Mouse (Mus musculus) layer of hippocampus, adult 18-20 months (tissue): ENCODE results near the gene Lbx2. TPM values are rescaled to one million over a fixed set of nuclear protein-coding genes. Genes with fewer than 3 reads are reported as not detected.

Experiments used
- DNase-seq, 2 experiments: peaks; one replicate each; pipeline ENCODE4 v3.0.0; 2022; ENCODE audit warnings: low spot score in 2 of 2
- total RNA-seq, 2 experiments: library from RNA; stranded (reverse); gene quantifications; 2 replicates each; pipeline ENCODE4 v1.2.3; 2021

The Lbx2 gene
- total RNA-seq, 2 experiments from 2014 or later = not detected

GRCm38 (mm10) chr6:83070311-83071219 lies 15.6 kb upstream of the Lbx2 start:
- DNase-seq = peak in 1 of 2 experiments; percentile 25

- DNase-seq = no peak
Measured at GRCm38 (mm10) chr6:83071220-83071619, 14.9 kb upstream of the Lbx2 start.

GRCm38 (mm10) chr6:83074979-83075378 lies 11.2 kb upstream of the Lbx2 start:
- DNase-seq = no peak

GRCm38 (mm10) chr6:83077630-83078323 lies 8.4 kb upstream of the Lbx2 start, which contains the start of gene Pcgf1:
Gene Pcgf1 (plus strand): TSS chr6:83077869.
- peak; percentile 45 to 60 for DNase-seq

GRCm38 (mm10) chr6:83078324-83078858 lies 7.8 kb upstream of the Lbx2 start:
- peak; percentile 97 to 99 for DNase-seq

- DNase-seq = no peak
Measured at GRCm38 (mm10) chr6:83080210-83080609, 6.0 kb upstream of the Lbx2 start.

- DNase-seq = no peak
Measured at GRCm38 (mm10) chr6:83083497-83083896, 2.7 kb upstream of the Lbx2 start.

GRCm38 (mm10) chr6:83084477-83084876 lies 1.7 kb upstream of the Lbx2 start:
- no peak for DNase-seq

GRCm38 (mm10) chr6:83087205-83087925 lies 1.2 kb downstream of the Lbx2 start:
- no peak for DNase-seq

GRCm38 (mm10) chr6:83087926-83088260 lies 1.7 kb downstream of the Lbx2 start:
- DNase-seq = no peak

GRCm38 (mm10) chr6:83092416-83093127 lies 6.4 kb downstream of the Lbx2 start:
- DNase-seq = no peak

- DNase-seq = no peak
Measured at GRCm38 (mm10) chr6:83095968-83096367, 9.8 kb downstream of the Lbx2 start.

- DNase-seq = no peak
Measured at GRCm38 (mm10) chr6:83098411-83098810, 12.2 kb downstream of the Lbx2 start.

GRCm38 (mm10) chr6:83101316-83101687 lies 15.1 kb downstream of the Lbx2 start, which contains the start of the genes Ccdc142 and Gm42688:
Gene Ccdc142 (plus strand): TSS chr6:83101601.
Gene Gm42688 (plus strand): TSS chr6:83101617.
- peak; percentile 87 to 95 for DNase-seq

GRCm38 (mm10) chr6:83101688-83102556 lies 15.8 kb downstream of the Lbx2 start:
- peak in 1 of 2 experiments; percentile 68 for DNase-seq

GRCm38 (mm10) chr6:83103130-83103650 lies 17.0 kb downstream of the Lbx2 start:
- no peak for DNase-seq

- DNase-seq = peak; percentile 62 to 76
Measured at GRCm38 (mm10) chr6:83104158-83104557, 18.0 kb downstream of the Lbx2 start.

- DNase-seq = peak in 1 of 2 experiments; percentile 63
Measured at GRCm38 (mm10) chr6:83107566-83108400, 21.6 kb downstream of the Lbx2 start.
